Mouse (Mus musculus) C2C12 (cell line): Measurements from ENCODE around the gene Lrrc75b.

Source experiments
- CEBPB ChIP-seq: IDR thresholded peaks from one replicate; pipeline ENCODE4 v1.6.1; 2011; ENCODE audit warnings: low read depth, mild to moderate bottlenecking, control low read depth, moderate library complexity
- CTCF ChIP-seq: IDR thresholded peaks from one replicate; pipeline ENCODE4 v1.5.1; 2011; ENCODE audit not compliant: control insufficient read depth, insufficient read depth, insufficient read length
- FOSL1 ChIP-seq: IDR thresholded peaks from one replicate; pipeline ENCODE4 v1.8.0; 2011; ENCODE audit warnings: mild to moderate bottlenecking, low read length; ENCODE audit not compliant: poor library complexity, insufficient read depth, severe bottlenecking
- MAX ChIP-seq: IDR thresholded peaks from one replicate; pipeline ENCODE4 v1.6.1; 2011; ENCODE audit warnings: mild to moderate bottlenecking, control low read depth
- MYOD1 ChIP-seq: IDR thresholded peaks from one replicate; pipeline ENCODE4 v1.6.1; 2011; ENCODE audit warnings: low read depth; ENCODE audit not compliant: control insufficient read depth, insufficient read length
- MYOG ChIP-seq: IDR thresholded peaks from one replicate; pipeline ENCODE4 v1.6.1; 2011; ENCODE audit not compliant: control insufficient read depth, insufficient read length; ENCODE audit errors: extremely low read depth
- USF1 ChIP-seq: IDR thresholded peaks from one replicate; pipeline ENCODE4 v1.6.1; 2011; ENCODE audit warnings: low read depth, mild to moderate bottlenecking, control low read depth, moderate library complexity

- TF ChIP-seq CTCF (no peak), MAX (no peak), USF1 (no peak), CEBPB (no peak), MYOD1 (no peak), FOSL1 (no peak), MYOG (no peak)
Measured at GRCm38 (mm10) chr10:75515216-75516037, 44.7 kb downstream of the Lrrc75b start.
